Mouse (Mus musculus): Measurements from ENCODE around the gene Gorasp2.

Gene Gorasp2

DNA sequence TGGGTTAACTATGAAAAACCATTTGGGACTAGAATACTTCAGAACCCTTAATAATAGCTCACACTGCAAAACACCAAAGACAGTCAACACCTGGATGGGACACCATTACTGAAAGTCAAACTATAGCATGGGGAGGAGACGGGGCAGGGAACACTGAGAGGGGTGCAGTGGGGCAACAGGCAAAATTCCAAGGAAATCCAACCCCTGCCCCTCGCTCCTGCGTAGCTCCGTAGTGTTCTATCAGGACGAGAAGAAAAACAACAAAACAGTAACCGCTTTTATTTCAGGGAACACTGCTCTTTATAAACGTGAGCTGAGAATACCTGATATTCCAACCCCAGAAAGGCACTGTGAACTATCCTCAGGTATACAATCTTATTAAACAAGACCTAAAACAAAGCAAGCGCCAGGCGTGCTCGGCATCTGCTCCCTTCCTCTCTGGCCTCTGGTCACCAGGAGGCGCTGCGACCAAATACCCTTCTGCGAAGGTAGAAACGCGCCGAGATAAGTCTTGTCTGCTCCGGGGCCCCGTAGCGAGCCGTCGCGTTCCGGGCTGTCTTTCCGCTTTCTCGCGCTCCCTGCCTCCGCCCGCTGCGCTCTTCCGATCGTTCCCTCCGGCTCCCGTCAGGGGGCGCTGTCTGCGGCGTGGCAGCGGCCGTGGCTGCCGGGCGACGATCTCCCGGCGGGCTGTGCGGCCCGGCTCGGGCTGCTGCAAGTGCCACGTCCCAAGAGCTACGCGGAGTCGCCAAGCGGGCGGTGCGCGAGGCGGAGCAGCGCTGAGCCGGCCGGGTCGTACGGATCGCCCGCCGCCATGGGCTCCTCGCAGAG lies at the start of gene Gorasp2:
TSS of gene Gorasp2 (plus strand) at position 690 of the 828 bp plus-strand sequence.
- DNase-seq (ENCODE audit: low spot score): peak; percentile 97

GRCm38 (mm10) chr2:70614745-70615351 lies 46.5 kb upstream of the Gorasp2 start:
- DNase-seq (ENCODE audit: low spot score): no peak

- DNase-seq (ENCODE audit: low spot score): no peak
Observed at GRCm38 (mm10) chr2:70616076-70616475, 45.3 kb upstream of the Gorasp2 start.

DNA sequence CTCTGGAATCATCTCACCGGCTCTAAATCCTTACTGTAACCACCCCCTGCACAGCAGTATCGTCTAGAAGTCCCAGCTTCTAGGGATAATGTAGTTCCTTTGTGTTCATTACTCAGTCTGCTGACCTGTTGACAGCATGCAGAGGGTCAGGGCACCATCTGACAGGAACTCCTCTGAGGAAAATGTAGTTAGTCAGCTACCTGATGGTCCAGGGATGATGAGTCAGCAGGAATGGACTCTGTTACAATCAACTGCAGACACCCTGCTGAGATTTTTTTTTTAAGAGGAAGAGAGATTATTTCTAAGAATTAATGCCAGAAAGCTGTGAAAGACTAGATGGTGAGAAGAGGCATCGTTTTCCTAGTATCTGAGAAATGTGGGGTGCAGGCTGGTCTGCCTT lies 44.8 kb upstream of the Gorasp2 start:
- DNase-seq (ENCODE audit: low spot score): no peak

- DNase-seq (ENCODE audit: low spot score): no peak
Observed at GRCm38 (mm10) chr2:70619232-70619835, 42.0 kb upstream of the Gorasp2 start.

DNA sequence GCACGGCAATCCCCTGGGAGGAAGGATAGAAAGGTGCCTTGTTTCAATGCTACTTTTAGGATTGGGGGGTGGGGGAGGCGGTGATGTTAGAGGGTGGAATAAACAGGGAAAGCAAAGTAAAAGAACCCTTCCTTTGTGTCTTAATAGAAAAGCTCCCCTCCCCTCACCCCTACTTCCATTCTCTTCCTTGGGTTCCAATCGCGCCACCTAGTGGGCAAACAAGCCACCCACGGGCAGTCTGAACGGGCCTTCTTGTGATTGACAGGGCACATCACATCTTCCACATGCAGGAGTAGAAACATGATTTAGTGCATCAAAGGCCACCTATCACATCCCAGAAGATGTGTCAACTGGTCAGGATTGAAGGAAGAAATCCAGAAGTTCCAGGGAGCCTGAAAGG lies 41.2 kb upstream of the Gorasp2 start:
- DNase-seq (ENCODE audit: low spot score): peak; percentile 86

DNA sequence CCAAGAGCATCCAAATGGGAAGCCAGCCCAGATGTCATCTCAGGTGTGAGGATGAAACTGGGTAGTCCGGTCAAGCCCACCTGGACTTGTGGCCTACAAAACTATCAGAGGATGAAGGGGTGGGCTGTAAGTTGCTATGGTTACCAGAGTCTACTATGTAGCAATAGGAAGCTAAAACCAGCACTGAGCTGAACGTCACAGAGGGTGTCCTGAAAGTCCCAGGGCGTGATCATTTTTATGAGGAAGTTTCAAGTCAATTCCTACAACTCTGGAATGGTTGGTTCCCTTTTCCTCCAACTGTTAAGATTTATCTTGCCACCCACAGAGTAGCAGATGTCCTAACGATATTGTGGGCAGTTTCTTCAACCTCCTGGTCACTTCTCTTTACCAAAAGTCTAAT lies 39.1 kb upstream of the Gorasp2 start:
- no peak for DNase-seq (ENCODE audit: low spot score)

GRCm38 (mm10) chr2:70625761-70626160 lies 35.6 kb upstream of the Gorasp2 start:
- DNase-seq (ENCODE audit: low spot score): no peak

- no peak for DNase-seq (ENCODE audit: low spot score)
Observed at GRCm38 (mm10) chr2:70628397-70628796, 33.0 kb upstream of the Gorasp2 start.

DNA sequence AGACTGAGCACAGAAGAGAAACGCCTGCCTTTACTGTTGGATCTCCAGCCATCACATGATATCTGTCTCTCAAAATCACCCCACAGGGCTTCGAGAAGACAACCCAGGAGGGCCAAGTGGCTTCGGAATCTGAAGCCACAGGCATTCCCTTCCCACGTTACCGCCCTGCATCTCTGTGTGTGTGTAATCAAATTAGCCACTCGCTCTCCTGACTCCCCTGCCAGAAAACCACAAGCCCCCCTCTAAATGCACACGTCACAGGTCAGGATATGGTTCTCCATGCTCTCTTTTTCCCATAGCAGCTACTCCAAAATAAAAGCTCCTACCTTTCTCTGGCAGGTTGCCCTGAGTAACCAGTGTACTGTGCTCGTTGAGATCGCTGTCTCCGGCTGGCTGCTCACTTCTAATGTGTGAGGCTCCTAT lies 32.0 kb upstream of the Gorasp2 start:
- peak; percentile 75 for DNase-seq (ENCODE audit: low spot score)

DNA sequence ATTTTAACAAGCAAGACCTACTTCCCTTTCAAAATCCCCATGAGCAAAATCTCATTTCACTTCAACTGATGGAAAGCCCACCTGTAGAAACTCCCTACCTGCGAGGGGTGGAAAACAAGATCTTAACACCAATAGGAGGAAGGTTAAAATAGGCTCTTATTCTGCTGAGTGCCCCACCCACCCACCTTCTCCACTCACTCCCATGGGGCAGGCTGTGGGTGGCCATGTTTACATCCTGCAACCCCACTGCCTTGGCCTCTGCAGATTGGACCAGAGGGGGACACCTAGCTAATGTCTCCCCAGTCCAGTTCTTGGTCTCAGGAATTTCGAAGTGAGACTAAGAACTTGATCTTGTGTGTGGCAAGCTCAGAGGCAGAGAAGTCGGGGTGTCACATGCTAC lies 31.5 kb upstream of the Gorasp2 start:
- no peak for DNase-seq (ENCODE audit: low spot score)

DNA sequence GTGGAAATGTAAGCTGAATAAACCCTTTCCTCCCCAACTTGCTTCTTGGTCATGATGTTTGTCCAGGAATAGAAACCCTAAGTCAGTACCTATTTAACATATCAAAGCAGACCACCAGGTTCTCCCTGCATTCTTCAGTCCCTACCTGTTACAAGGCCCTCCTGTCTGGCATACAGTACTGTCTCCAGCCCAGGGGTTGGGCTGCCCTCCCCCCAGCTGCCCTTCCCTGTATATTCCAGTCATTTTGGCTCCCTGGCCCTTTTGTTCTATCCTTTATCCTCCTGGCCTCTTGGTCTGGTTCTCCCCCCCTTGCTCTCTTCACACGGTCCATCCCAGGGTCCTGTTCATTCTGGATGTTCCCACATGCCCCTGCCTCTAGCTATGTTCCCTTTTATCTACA lies 30.1 kb upstream of the Gorasp2 start:
- DNase-seq (ENCODE audit: low spot score): no peak

- DNase-seq (ENCODE audit: low spot score): no peak
Observed at GRCm38 (mm10) chr2:70632412-70632811, 29.0 kb upstream of the Gorasp2 start.

DNA sequence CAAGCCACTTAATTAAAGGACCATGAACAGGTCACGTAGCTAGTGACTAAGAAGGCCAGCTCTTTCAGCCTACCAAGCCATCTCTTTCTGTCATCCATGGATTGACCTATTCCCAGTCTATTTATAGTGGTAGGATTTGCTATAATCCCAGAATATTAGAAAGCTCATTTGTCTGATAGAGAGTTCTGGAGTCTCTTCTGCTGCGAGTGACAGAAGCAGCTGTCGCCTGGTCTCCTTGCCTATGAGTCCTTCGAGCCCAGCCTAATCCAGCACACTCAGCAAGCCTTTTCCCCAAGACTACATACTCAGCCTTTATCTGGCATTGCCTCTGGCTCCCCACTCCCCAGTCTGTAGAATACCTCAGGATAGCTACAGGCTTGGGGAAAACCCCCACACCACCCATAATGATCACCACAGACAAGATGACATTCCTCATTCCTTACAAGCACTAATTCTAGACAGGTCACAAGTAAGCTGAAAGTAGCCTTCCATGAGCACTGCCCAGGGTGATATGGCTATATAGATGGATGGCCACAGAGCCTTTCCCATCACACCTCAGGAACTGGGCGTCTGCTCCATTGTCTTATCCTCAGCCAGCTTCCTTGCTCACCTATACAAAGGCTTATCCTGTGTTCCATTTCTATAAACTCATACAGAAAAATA lies 27.2 kb upstream of the Gorasp2 start:
- no peak for DNase-seq (ENCODE audit: low spot score)

DNA sequence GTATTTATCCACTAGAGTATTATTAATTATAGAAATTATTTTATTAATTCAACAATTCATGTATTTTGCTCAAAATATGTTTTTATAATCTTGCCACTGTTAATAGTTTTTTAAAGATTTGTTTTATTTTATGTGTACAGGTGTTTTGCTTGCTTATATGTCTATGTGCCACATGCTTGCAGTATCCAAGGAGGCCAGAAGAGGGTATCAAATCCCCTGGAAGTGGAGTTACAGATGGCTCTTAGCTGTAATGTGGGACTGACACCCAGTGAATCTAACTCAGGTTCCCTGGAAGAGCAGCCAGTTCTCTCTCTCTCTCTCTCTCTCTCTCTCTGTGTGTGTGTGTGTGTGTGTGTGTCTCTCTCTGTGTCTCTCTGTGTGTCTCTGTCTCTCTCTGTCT lies 20.4 kb upstream of the Gorasp2 start:
- DNase-seq (ENCODE audit: low spot score): no peak

DNA sequence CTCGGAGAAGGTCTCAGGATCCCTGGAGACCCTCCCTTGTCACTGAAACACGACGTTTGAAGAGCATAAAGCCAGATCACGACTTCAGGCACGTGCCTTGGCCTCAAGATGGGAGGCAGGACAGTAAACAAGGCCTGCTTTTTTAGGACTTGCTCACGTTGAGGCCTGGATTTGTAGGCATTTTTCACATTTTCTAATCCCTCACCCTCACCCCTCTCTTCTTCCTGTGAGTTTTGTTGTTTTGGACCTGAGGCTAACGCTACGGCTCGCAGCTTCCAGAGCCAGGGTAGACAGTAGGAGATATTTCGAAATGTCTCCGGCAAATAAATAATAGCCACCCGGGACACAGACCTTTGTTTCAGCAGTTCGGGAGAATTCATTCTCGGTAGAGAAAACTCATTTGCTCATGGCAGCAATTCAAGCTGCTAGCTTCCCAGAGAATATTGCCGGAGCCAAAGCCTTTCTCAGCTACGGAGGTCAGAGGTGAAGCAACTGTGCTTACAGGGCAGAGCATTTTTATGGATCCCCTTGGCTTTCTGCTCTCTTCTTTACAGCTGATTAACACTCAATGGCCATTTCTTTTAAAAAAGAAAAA lies 18.3 kb upstream of the Gorasp2 start:
- peak; percentile 46 for DNase-seq (ENCODE audit: low spot score)

GRCm38 (mm10) chr2:70645266-70645780 lies 16.1 kb upstream of the Gorasp2 start:
- no peak for DNase-seq (ENCODE audit: low spot score)

GRCm38 (mm10) chr2:70647681-70648080 lies 13.7 kb upstream of the Gorasp2 start:
- DNase-seq (ENCODE audit: low spot score): no peak

DNA sequence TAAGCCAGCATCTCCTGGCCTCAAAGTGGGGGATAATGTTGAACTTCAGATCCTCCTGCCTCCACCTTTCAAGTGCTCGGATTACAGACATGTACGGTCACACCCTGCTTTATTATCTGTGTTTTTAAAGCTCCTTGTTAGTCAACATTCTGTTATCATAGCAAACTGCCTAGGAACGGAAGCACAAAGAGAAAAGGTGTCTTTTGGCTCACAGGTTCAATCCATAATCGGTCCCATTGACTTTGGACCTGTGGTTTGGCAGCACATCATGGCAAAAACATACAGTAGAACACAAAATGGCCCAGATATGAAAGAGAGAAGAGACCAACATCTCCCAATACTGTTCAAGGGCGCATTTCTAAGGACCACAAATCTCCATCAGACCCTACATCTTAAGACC lies 13.1 kb upstream of the Gorasp2 start:
- no peak for DNase-seq (ENCODE audit: low spot score)

DNA sequence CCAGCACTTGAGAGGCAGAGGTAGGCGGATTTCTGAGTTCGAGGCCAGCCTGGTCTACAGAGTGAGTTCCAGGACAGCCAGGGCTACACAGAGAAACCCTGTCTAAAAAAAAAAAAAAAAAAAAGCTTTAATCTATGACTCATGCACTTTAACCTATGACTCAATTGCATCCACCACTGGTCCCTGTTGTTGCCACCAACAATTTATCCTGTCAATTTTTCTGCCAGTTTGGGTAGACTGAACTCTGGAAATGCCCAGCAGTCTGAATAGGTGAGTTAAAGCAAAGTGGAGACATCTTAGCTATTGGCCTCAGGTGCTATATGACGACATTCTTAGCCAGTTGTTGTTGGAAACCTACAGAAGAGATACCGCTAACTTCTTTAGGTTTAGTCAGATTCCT lies 11.9 kb upstream of the Gorasp2 start:
- DNase-seq (ENCODE audit: low spot score): no peak

DNA sequence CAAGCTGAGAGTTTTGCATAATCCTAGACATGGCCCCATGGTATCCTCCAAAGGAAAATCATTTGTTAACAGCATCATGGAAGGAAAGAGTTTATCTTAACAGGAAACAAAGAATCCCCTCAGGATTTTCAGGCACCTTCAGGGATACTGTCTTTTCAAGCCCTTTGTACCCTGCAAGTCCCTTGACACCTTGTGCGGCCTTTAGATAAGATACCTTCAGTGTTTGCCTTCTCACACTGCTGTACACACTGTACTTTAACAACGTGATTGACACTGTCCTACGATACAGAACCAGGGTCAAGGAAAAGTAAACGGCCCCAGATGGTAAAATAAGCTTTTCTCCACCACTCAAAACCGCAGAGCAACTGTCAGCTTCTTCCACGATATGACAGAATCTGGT lies 9.6 kb upstream of the Gorasp2 start:
- no peak for DNase-seq (ENCODE audit: low spot score)

GRCm38 (mm10) chr2:70657083-70657482 lies 4.3 kb upstream of the Gorasp2 start:
- DNase-seq (ENCODE audit: low spot score): no peak

Measured in embryo, embryonic 10.5 days (tissue).